Mouse (Mus musculus) G1E (cell line): ENCODE measurements around the gene Vmn1r193.
"Not testable (repeated sequence)": the region's sequence is repeated elsewhere in the genome, so short reads cannot be mapped to it uniquely, and the experiment has no call there.

Experiments used
- CTCF ChIP-seq: IDR thresholded peaks from 2 replicates; pipeline ENCODE4 v1.5.1; 2012; ENCODE audit warnings: low read depth, low read length, inconsistent platforms, mixed read lengths
- GATA1 ChIP-seq: IDR thresholded peaks from 2 replicates; pipeline ENCODE4 v1.6.1; 2012; ENCODE audit warnings: borderline replicate concordance, low read length, inconsistent platforms, mixed read lengths
- GATA2 ChIP-seq: IDR thresholded peaks from 2 replicates; pipeline ENCODE4 v1.6.1; 2012; ENCODE audit warnings: low read depth, low read length, inconsistent platforms, borderline replicate concordance
- POLR2AphosphoS5 ChIP-seq: IDR thresholded peaks from 2 replicates; pipeline ENCODE4 v1.6.1; 2012; ENCODE audit warnings: low read depth, low read length, inconsistent platforms; ENCODE audit not compliant: insufficient replicate concordance
- TAL1 ChIP-seq: conservative IDR thresholded peaks from 2 replicates; pipeline ENCODE4 v1.6.1; 2012; ENCODE audit warnings: low read depth, low read length, inconsistent platforms, mixed read lengths

GRCm38 (mm10) chr13:22192756-22193155 is 30.2 kb downstream of the Vmn1r193 start:
- not testable (repeated sequence) for TF ChIP-seq CTCF, GATA1, TAL1, POLR2AphosphoS5, GATA2
